Mouse (Mus musculus): ENCODE measurements around the gene Slc24a4. TPM values are rescaled to one million over a fixed set of nuclear protein-coding genes. Genes with fewer than 3 reads are reported as not detected.
A peak's percentile ranks its signal among the peaks of the same experiment; 100 is the strongest.
"Not testable (repeated sequence)": the region's sequence is repeated elsewhere in the genome, so short reads cannot be mapped to it uniquely, and the experiment has no call there.

Slc24a4 gene
- polyA plus RNA-seq, 1 experiment from 2014 or later: 0.18 TPM

GRCm38 (mm10) chr12:102266433-102266832 lies 137.9 kb downstream of the Slc24a4 start:
- Histone ChIP-seq H3K4me2 (ENCODE audit: low read depth, low read length) (no peak overlapping the region), H3K9ac (ENCODE audit: low read length) (no peak overlapping the region), H3K9me3 (replicated peaks; ENCODE audit: control insufficient read depth, low read length) (no peaks in the 10 kb centered on the region), H3K27ac (ENCODE audit: low read length) (no peak overlapping the region), H3K4me3 (replicated peaks; ENCODE audit: low read length) (no peak overlapping the region), H3K27me3 (ENCODE audit: control insufficient read depth, insufficient read depth, low read length) (no peaks in the 10 kb centered on the region), H3K36me3 (ENCODE audit: control insufficient read depth, insufficient read depth, low read length) (no peaks in the 10 kb centered on the region), H3K4me1 (ENCODE audit: control insufficient read depth, insufficient read depth, low read length) (peaks cover 11% of the 10 kb centered on the region)
- no peak for ATAC-seq (ENCODE audit: insufficient read depth, low FRiP score)
- 84% methylated on average over 8 of the region's 8 CpGs for WGBS

GRCm38 (mm10) chr12:102269144-102269543 lies 140.6 kb downstream of the Slc24a4 start:
- Histone ChIP-seq H3K27ac (ENCODE audit: low read length) (no peak overlapping the region), H3K27me3 (ENCODE audit: control insufficient read depth, insufficient read depth, low read length) (no peaks in the 10 kb centered on the region), H3K9me3 (replicated peaks; ENCODE audit: control insufficient read depth, low read length) (no peaks in the 10 kb centered on the region), H3K4me2 (ENCODE audit: low read depth, low read length) (no peak overlapping the region), H3K4me1 (ENCODE audit: control insufficient read depth, insufficient read depth, low read length) (no peaks in the 10 kb centered on the region), H3K36me3 (ENCODE audit: control insufficient read depth, insufficient read depth, low read length) (no peaks in the 10 kb centered on the region), H3K9ac (ENCODE audit: low read length) (no peak overlapping the region), H3K4me3 (replicated peaks; ENCODE audit: low read length) (no peak overlapping the region)
- ATAC-seq (ENCODE audit: insufficient read depth, low FRiP score): no peak
- WGBS: 40% methylated on average over 2 of the region's 2 CpGs

- H3K4me1 ChIP-seq (ENCODE audit: control insufficient read depth, insufficient read depth, low read length): 0 out of 2 replicates have a peak, but pooled peaks cover 2% of the 10 kb centered on the region
- H3K27ac ChIP-seq (ENCODE audit: low read length): no peak overlapping the region
- 73% methylated on average over 6 of the region's 6 CpGs for WGBS
- ATAC-seq (ENCODE audit: insufficient read depth, low FRiP score): no peak
- no peak overlapping the region for H3K4me3 ChIP-seq (replicated peaks; ENCODE audit: low read length)
- no peaks in the 10 kb centered on the region for H3K36me3 ChIP-seq (ENCODE audit: control insufficient read depth, insufficient read depth, low read length)
- no peak overlapping the region for H3K9ac ChIP-seq (ENCODE audit: low read length)
- no peak overlapping the region for H3K4me2 ChIP-seq (ENCODE audit: low read depth, low read length)
- no peaks in the 10 kb centered on the region for H3K27me3 ChIP-seq (ENCODE audit: control insufficient read depth, insufficient read depth, low read length)
- H3K9me3 ChIP-seq (replicated peaks; ENCODE audit: control insufficient read depth, low read length): no peaks in the 10 kb centered on the region
These were observed 142.4 kb downstream of the Slc24a4 start for GRCm38 (mm10) chr12:102270776-102271405.

- ATAC-seq (ENCODE audit: insufficient read depth, low FRiP score): 0 out of 2 replicates have a peak, but pooled peaks have one; percentile 17
- H3K4me2 ChIP-seq (ENCODE audit: low read depth, low read length): no peak overlapping the region
- no peak overlapping the region for H3K4me3 ChIP-seq (replicated peaks; ENCODE audit: low read length)
- 0 out of 2 replicates have a peak, but pooled peaks cover 3% of the 10 kb centered on the region for H3K4me1 ChIP-seq (ENCODE audit: control insufficient read depth, insufficient read depth, low read length)
- no peak overlapping the region for H3K27ac ChIP-seq (ENCODE audit: low read length)
- no peak overlapping the region for H3K9ac ChIP-seq (ENCODE audit: low read length)
- no peaks in the 10 kb centered on the region for H3K36me3 ChIP-seq (ENCODE audit: control insufficient read depth, insufficient read depth, low read length)
- WGBS: 64% methylated on average over 4 of the region's 4 CpGs
- H3K27me3 ChIP-seq (ENCODE audit: control insufficient read depth, insufficient read depth, low read length): no peaks in the 10 kb centered on the region
- H3K9me3 ChIP-seq (replicated peaks; ENCODE audit: control insufficient read depth, low read length): no peaks in the 10 kb centered on the region
These were observed 142.9 kb downstream of the Slc24a4 start for GRCm38 (mm10) chr12:102271447-102271846.

GRCm38 (mm10) chr12:102275833-102276443 lies 147.4 kb downstream of the Slc24a4 start:
- peak; percentile 29; the same call in 1 of the 2 replicates for ATAC-seq (ENCODE audit: insufficient read depth, low FRiP score)
- H3K9ac ChIP-seq (ENCODE audit: low read length): no peak overlapping the region

GRCm38 (mm10) chr12:102280290-102280689 lies 151.8 kb downstream of the Slc24a4 start:
- not testable (repeated sequence) for H3K9me3 ChIP-seq (replicated peaks; ENCODE audit: control insufficient read depth, low read length); H3K9ac ChIP-seq (ENCODE audit: low read length); H3K27me3 ChIP-seq (ENCODE audit: control insufficient read depth, insufficient read depth, low read length); H3K27ac ChIP-seq (ENCODE audit: low read length); ATAC-seq (ENCODE audit: insufficient read depth, low FRiP score); H3K4me2 ChIP-seq (ENCODE audit: low read depth, low read length); H3K4me3 ChIP-seq (replicated peaks; ENCODE audit: low read length); H3K36me3 ChIP-seq (ENCODE audit: control insufficient read depth, insufficient read depth, low read length)
- peaks cover 21% of the 10 kb centered on the region for H3K4me1 ChIP-seq (ENCODE audit: control insufficient read depth, insufficient read depth, low read length)
- WGBS: 47% methylated on average over 4 of the region's 4 CpGs

More at GRCm38 (mm10) chr12:102275833-102276443, 147.4 kb downstream of the Slc24a4 start:
- Histone ChIP-seq H3K9me3 (replicated peaks; ENCODE audit: control insufficient read depth, low read length) (0 out of 2 replicates have a peak, but pooled peaks cover 5% of the 10 kb centered on the region), H3K4me1 (ENCODE audit: control insufficient read depth, insufficient read depth, low read length) (0 out of 2 replicates have a peak, but pooled peaks cover 3% of the 10 kb centered on the region), H3K4me2 (ENCODE audit: low read depth, low read length) (no peak overlapping the region), H3K27ac (ENCODE audit: low read length) (peak overlapping the region; percentile 60; the same call in 1 of the 2 replicates), H3K4me3 (replicated peaks; ENCODE audit: low read length) (no peak overlapping the region), H3K27me3 (ENCODE audit: control insufficient read depth, insufficient read depth, low read length) (no peaks in the 10 kb centered on the region), H3K36me3 (ENCODE audit: control insufficient read depth, insufficient read depth, low read length) (no peaks in the 10 kb centered on the region)
- WGBS: 35% methylated on average over 7 of the region's 7 CpGs

GRCm38 (mm10) chr12:102280867-102281503 lies 152.5 kb downstream of the Slc24a4 start:
- 0 out of 2 replicates have a peak, but pooled peaks cover 5% of the 10 kb centered on the region for H3K9me3 ChIP-seq (replicated peaks; ENCODE audit: control insufficient read depth, low read length)
- no peak overlapping the region for H3K4me3 ChIP-seq (replicated peaks; ENCODE audit: low read length)
- no peak overlapping the region for H3K27ac ChIP-seq (ENCODE audit: low read length)
- ATAC-seq (ENCODE audit: insufficient read depth, low FRiP score): no peak
- WGBS: 58% methylated on average over 7 of the region's 7 CpGs
- peaks cover 25% of the 10 kb centered on the region for H3K4me1 ChIP-seq (ENCODE audit: control insufficient read depth, insufficient read depth, low read length)
- no peak overlapping the region for H3K4me2 ChIP-seq (ENCODE audit: low read depth, low read length)
- H3K36me3 ChIP-seq (ENCODE audit: control insufficient read depth, insufficient read depth, low read length): no peaks in the 10 kb centered on the region
- H3K9ac ChIP-seq (ENCODE audit: low read length): no peak overlapping the region
- H3K27me3 ChIP-seq (ENCODE audit: control insufficient read depth, insufficient read depth, low read length): no peaks in the 10 kb centered on the region

- Histone ChIP-seq H3K27ac (ENCODE audit: low read length) (peak overlapping the region; percentile 81), H3K36me3 (ENCODE audit: control insufficient read depth, insufficient read depth, low read length) (no peaks in the 10 kb centered on the region), H3K27me3 (ENCODE audit: control insufficient read depth, insufficient read depth, low read length) (no peaks in the 10 kb centered on the region), H3K4me3 (replicated peaks; ENCODE audit: low read length) (peak overlapping the region; percentile 70), H3K9me3 (replicated peaks; ENCODE audit: control insufficient read depth, low read length) (0 out of 2 replicates have a peak, but pooled peaks cover 5% of the 10 kb centered on the region), H3K9ac (ENCODE audit: low read length) (peak overlapping the region; percentile 90; the same call in 1 of the 2 replicates), H3K4me1 (ENCODE audit: control insufficient read depth, insufficient read depth, low read length) (peaks cover 36% of the 10 kb centered on the region), H3K4me2 (ENCODE audit: low read depth, low read length) (peak overlapping the region; percentile 97; the same call in 1 of the 2 replicates)
- 71% methylated on average over 2 of the region's 2 CpGs for WGBS
- ATAC-seq (ENCODE audit: insufficient read depth, low FRiP score): no peak
These were observed 153.6 kb downstream of the Slc24a4 start for GRCm38 (mm10) chr12:102282126-102282525.

Data from stomach, embryonic 16.5 days (tissue).